Mouse (Mus musculus) stomach, postnatal 0 days (tissue): ENCODE measurements around the gene Mtr.

Experiments
- CTCF ChIP-seq: IDR thresholded peaks from 2 replicates; pipeline ENCODE4 v1.5.1; 2016; ENCODE audit warnings: antibody characterized with exemption, low read depth, mild to moderate bottlenecking, moderate library complexity
- EP300 ChIP-seq: optimal IDR thresholded peaks from 2 replicates; pipeline ENCODE3; 2016; ENCODE audit warnings: antibody characterized with exemption

GRCm38 (mm10) chr13:12256871-12257390 is 982 bp downstream of the Mtr start:
- TF ChIP-seq EP300 (no peak), CTCF (no peak)
